Mouse (Mus musculus) heart, adult 2 months (tissue): ENCODE results near the gene Ephb1. TPM values are rescaled to one million over a fixed set of nuclear protein-coding genes. Genes with fewer than 3 reads are reported as not detected.

Experiments
- DNase-seq, 2 experiments: peaks; one replicate each; pipeline ENCODE4 v3.0.0; 2021
- H3K27ac ChIP-seq: fragments of 200-600 bp; 2 replicates; pipeline ENCODE4 v1.8.1; 2022
- H3K27me3 ChIP-seq: fragments of 200-500 bp; 2 replicates; pipeline ENCODE4 v1.6.1; 2012; ENCODE audit warnings: mild to moderate bottlenecking, low read length, inconsistent platforms, mixed read lengths; ENCODE audit not compliant: control insufficient read depth, insufficient read depth
- H3K36me3 ChIP-seq: fragments of 200-500 bp; 2 replicates; pipeline ENCODE4 v1.6.1; 2012; ENCODE audit warnings: low read length, inconsistent platforms; ENCODE audit not compliant: control insufficient read depth, insufficient read depth
- H3K4me1 ChIP-seq: fragments of 200-500 bp; 2 replicates; pipeline ENCODE4 v1.6.1; 2011; ENCODE audit warnings: low read length; ENCODE audit not compliant: control insufficient read depth, insufficient read depth
- H3K4me3 ChIP-seq: fragments of 200-600 bp; 2 replicates; pipeline ENCODE4 v1.8.1; 2022
- H3K79me2 ChIP-seq: fragments of 200-500 bp; replicated peaks from 2 replicates; pipeline ENCODE4 v1.6.1; 2012; ENCODE audit warnings: mild to moderate bottlenecking, inconsistent platforms, low read length, moderate library complexity, mixed read lengths; ENCODE audit not compliant: control insufficient read depth, insufficient read depth
- H3K9ac ChIP-seq: fragments of 200-500 bp; 2 replicates; pipeline ENCODE4 v1.6.1; 2012; ENCODE audit warnings: low read depth, mild to moderate bottlenecking, control low read depth, inconsistent platforms, low read length, mixed read lengths
- CTCF ChIP-seq: fragments of 200-600 bp; IDR thresholded peaks from 2 replicates; pipeline ENCODE4 v1.8.1; 2022; ENCODE audit warnings: antibody characterized with exemption, mild to moderate bottlenecking, moderate library complexity
- EP300 ChIP-seq: fragments of 200-500 bp; IDR thresholded peaks from 2 replicates; pipeline ENCODE4 v1.6.1; 2011; ENCODE audit warnings: low read depth, low read length, control low read depth; ENCODE audit not compliant: insufficient read depth
- POLR2A ChIP-seq: fragments of 200-500 bp; IDR thresholded peaks from 2 replicates; pipeline ENCODE4 v1.6.1; 2011; ENCODE audit warnings: mild to moderate bottlenecking, low read depth, low read length, control low read depth; ENCODE audit not compliant: insufficient read depth
- WGBS: fragments of 180-500 bp; shearing (Covaris S2); methylation state at CpG from one replicate; pipeline ENCODE4 v1.1.7; 2018; 5-methylcytosine and 5-hydroxymethylcytosine counted together
- intact Hi-C: fragments of 180-260 bp; cut with DNase I; formaldehyde crosslinking; loops from one replicate; pipeline ENCODE4 v1.15.1; 2025
- polyA plus RNA-seq: library from polyadenylated mRNA; depleted of rRNA; stranded (reverse); fragments of >200 nt; gene quantifications from 2 replicates; pipeline ENCODE4 v1.2.3, GENCODE M21; 2012
- total RNA-seq, 2 experiments: library from RNA; stranded (reverse); gene quantifications; 2 replicates each; pipeline ENCODE4 v1.2.3; 2021

Ephb1 gene
- total and polyA plus RNA-seq, 3 experiments, result 3.1 to 23.3 (median 21.2) TPM

GRCm38 (mm10) chr9:101996771-101997500 is 357.6 kb downstream of the Ephb1 start:
- no peaks in the 10 kb centered on the region for H3K79me2 ChIP-seq
- no peak overlapping the region for H3K4me3 ChIP-seq
- H3K4me1 ChIP-seq, result no peaks in the 10 kb centered on the region
- DNase-seq, result no peak
- WGBS, result 47% methylated on average over 16 of the region's 16 CpGs
- no peaks in the 10 kb centered on the region for H3K27me3 ChIP-seq
- H3K27ac ChIP-seq, result no peak overlapping the region
- TF ChIP-seq CTCF, result no peak
- no peak for TF ChIP-seq POLR2A
- no peak for TF ChIP-seq EP300
- H3K9ac ChIP-seq, result no peak overlapping the region
- intact Hi-C loops, result no loop called here
- no peaks in the 10 kb centered on the region for H3K36me3 ChIP-seq

GRCm38 (mm10) chr9:101996183-101996582 is 358.3 kb downstream of the Ephb1 start:
- no peak overlapping the region for H3K27ac ChIP-seq
- H3K79me2 ChIP-seq, result no peaks in the 10 kb centered on the region
- intact Hi-C loops, result no loop called here
- TF ChIP-seq CTCF, result no peak
- TF ChIP-seq EP300, result no peak
- TF ChIP-seq POLR2A, result no peak
- no peak overlapping the region for H3K4me3 ChIP-seq
- 70% methylated on average over 7 of the region's 7 CpGs for WGBS
- no peaks in the 10 kb centered on the region for H3K27me3 ChIP-seq
- H3K9ac ChIP-seq, result no peak overlapping the region
- no peak for DNase-seq
- H3K36me3 ChIP-seq, result no peaks in the 10 kb centered on the region
- no peaks in the 10 kb centered on the region for H3K4me1 ChIP-seq

GRCm38 (mm10) chr9:101995423-101996156 is 358.9 kb downstream of the Ephb1 start:
- DNase-seq, result no peak
- H3K79me2 ChIP-seq, result no peaks in the 10 kb centered on the region
- H3K9ac ChIP-seq, result no peak overlapping the region
- TF ChIP-seq CTCF (no peak), EP300 (no peak), POLR2A (no peak)
- 32% methylated on average over 10 of the region's 10 CpGs for WGBS
- no peaks in the 10 kb centered on the region for H3K36me3 ChIP-seq
- no peak overlapping the region for H3K4me3 ChIP-seq
- H3K27me3 ChIP-seq, result no peaks in the 10 kb centered on the region
- intact Hi-C loops, result no loop called here
- H3K4me1 ChIP-seq, result no peaks in the 10 kb centered on the region
- no peak overlapping the region for H3K27ac ChIP-seq

GRCm38 (mm10) chr9:101994086-101994485 is 360.4 kb downstream of the Ephb1 start:
- Histone ChIP-seq H3K4me3 (no peak overlapping the region), H3K27ac (no peak overlapping the region), H3K36me3 (no peaks in the 10 kb centered on the region), H3K9ac (no peak overlapping the region), H3K4me1 (no peaks in the 10 kb centered on the region), H3K79me2 (no peaks in the 10 kb centered on the region), H3K27me3 (no peaks in the 10 kb centered on the region)
- WGBS, result 86% methylated on average over 2 of the region's 2 CpGs
- TF ChIP-seq POLR2A, result no peak
- no peak for TF ChIP-seq CTCF
- TF ChIP-seq EP300, result no peak
- DNase-seq, result no peak
- intact Hi-C loops, result no loop called here

GRCm38 (mm10) chr9:101990836-101991235 is 363.7 kb downstream of the Ephb1 start:
- H3K4me3 ChIP-seq, result no peak overlapping the region
- H3K27me3 ChIP-seq, result no peaks in the 10 kb centered on the region
- H3K36me3 ChIP-seq, result no peaks in the 10 kb centered on the region
- TF ChIP-seq EP300 (no peak), POLR2A (no peak), CTCF (no peak)
- H3K79me2 ChIP-seq, result no peaks in the 10 kb centered on the region
- no peak overlapping the region for H3K27ac ChIP-seq
- 82% methylated on average over 12 of the region's 12 CpGs for WGBS
- intact Hi-C loops, result no loop called here
- H3K4me1 ChIP-seq, result no peaks in the 10 kb centered on the region
- no peak overlapping the region for H3K9ac ChIP-seq
- DNase-seq, result no peak

- 88% methylated on average over 6 of the region's 6 CpGs for WGBS
- DNase-seq, result no peak
- no peaks in the 10 kb centered on the region for H3K4me1 ChIP-seq
These were observed 364.5 kb downstream of the Ephb1 start for GRCm38 (mm10) chr9:101990032-101990431.

More at GRCm38 (mm10) chr9:101990032-101990431, 364.5 kb downstream of the Ephb1 start:
- no peaks in the 10 kb centered on the region for H3K36me3 ChIP-seq
- H3K9ac ChIP-seq, result no peak overlapping the region
- H3K27ac ChIP-seq, result no peak overlapping the region
- no peak for TF ChIP-seq CTCF
- no peak for TF ChIP-seq EP300
- TF ChIP-seq POLR2A, result no peak
- intact Hi-C loops, result no loop called here
- no peaks in the 10 kb centered on the region for H3K79me2 ChIP-seq
- H3K4me3 ChIP-seq, result no peak overlapping the region
- H3K27me3 ChIP-seq, result no peaks in the 10 kb centered on the region
